28 mouse cellular contexts compared by ENCODE assay signal in the genomic region with DNA sequence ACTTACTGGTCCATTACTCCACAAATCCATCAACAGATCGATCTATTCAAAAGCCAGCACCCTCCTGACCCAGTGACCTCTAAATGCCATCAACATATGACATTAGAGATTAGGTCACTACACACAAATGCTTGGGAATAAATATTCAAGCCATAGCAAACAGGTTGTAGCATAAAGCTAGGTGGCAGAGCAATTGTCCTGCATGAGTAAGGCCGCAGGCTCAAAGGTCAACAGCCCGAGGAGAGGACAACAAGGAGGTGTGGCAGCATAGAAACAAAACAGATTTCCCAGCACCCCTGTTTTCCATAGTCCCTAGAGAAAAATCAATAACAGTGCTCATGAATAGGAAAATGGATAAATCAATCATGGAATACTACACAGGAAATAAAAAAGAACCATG. TPM values are rescaled to one million over a fixed set of nuclear protein-coding genes. Genes with fewer than 3 reads are reported as not detected.
A peak's percentile ranks its signal among the peaks of the same experiment; 100 is the strongest.
DNase-seq lines count a peak whose midpoint lies in the region; ATAC-seq and TF ChIP-seq lines count a peak whose summit lies in the region.
"Had no signal": no experiment of that assay in that cellular context is flagged by ENCODE, and none has a peak within 500 bp of the region (broad histone marks: within the 10 kb centered on the region; RNA-seq: fewer than 3 reads in every experiment).

No protein-coding gene starts in this region.

- H3K36me3 ChIP-seq in kidney, adult 2 months (ENCODE audit: control insufficient read depth, insufficient read depth, low read length) = no peaks in the 10 kb centered on the region
- no peaks in the 10 kb centered on the region for H3K36me3 ChIP-seq in kidney, embryonic 16.5 days (ENCODE audit: insufficient read depth, low read length)
- H3K36me3 ChIP-seq: forebrain, embryonic 10.5 days; heart, embryonic 15.5 days; hindbrain, embryonic 10.5 days; hindbrain, embryonic 13.5 days had no signal

- peaks cover 9% of the 10 kb centered on the region for H3K4me1 ChIP-seq in kidney, adult 2 months (ENCODE audit: control insufficient read depth, insufficient read depth, low read length)
- peaks cover 14% of the 10 kb centered on the region for H3K4me1 ChIP-seq in kidney, embryonic 16.5 days (ENCODE audit: insufficient read depth, low read length)

- no peak overlapping the region for H3K9ac ChIP-seq in kidney, embryonic 16.5 days (replicated peaks; ENCODE audit: low read length)
- H3K9ac ChIP-seq: forebrain, postnatal 0 days; heart, embryonic 15.5 days; hindbrain, embryonic 13.5 days had no signal

- WGBS in kidney, adult 2 months = 44% methylated on average over 3 of the region's 3 CpGs
- WGBS in kidney, embryonic 16.5 days = 69% methylated on average over 3 of the region's 3 CpGs

- no peaks in the 10 kb centered on the region for H3K9me3 ChIP-seq in kidney, embryonic 16.5 days (ENCODE audit: low read length)
- H3K9me3 ChIP-seq: forebrain, embryonic 10.5 days; G1E; heart, embryonic 15.5 days; hindbrain, embryonic 10.5 days; hindbrain, embryonic 13.5 days had no signal

- TF ChIP-seq CTCF in kidney, adult 2 months (conservative IDR thresholded peaks at IDR 0.05; ENCODE audit: insufficient read depth, insufficient read length, low read depth, low read length) = no peak

- no peaks in the 10 kb centered on the region for H3K27me3 ChIP-seq in kidney, adult 2 months (replicated peaks; ENCODE audit: control insufficient read depth, insufficient read depth, low read length)
- H3K27me3 ChIP-seq in kidney, embryonic 16.5 days (ENCODE audit: insufficient read depth, low read length) = no peaks in the 10 kb centered on the region
- H3K27me3 ChIP-seq: heart, embryonic 15.5 days had no signal

- no peak overlapping the region for H3K4me2 ChIP-seq in kidney, embryonic 16.5 days (replicated peaks; ENCODE audit: low read depth, low read length)
- H3K4me2 ChIP-seq: heart, embryonic 11.5 days; heart, embryonic 15.5 days; hindbrain, embryonic 13.5 days had no signal

- H3K27ac ChIP-seq in kidney, adult 2 months (ENCODE audit: insufficient read depth, low read depth, low read length) = no peak overlapping the region
- no peak overlapping the region for H3K27ac ChIP-seq in kidney, embryonic 16.5 days (ENCODE audit: low read length)
- H3K27ac ChIP-seq: forebrain, embryonic 10.5 days; gastrocnemius, adult 2 months; heart, embryonic 15.5 days; hindbrain, embryonic 10.5 days; hindbrain, embryonic 13.5 days had no signal

- ATAC-seq in kidney, embryonic 16.5 days (ENCODE audit: low FRiP score, low TSS enrichment) = no peak
- ATAC-seq: forebrain, embryonic 14.5 days; forebrain, postnatal 0 days; hindbrain, embryonic 16.5 days; Patski had no signal

- no peak overlapping the region for H3K4me3 ChIP-seq in kidney, adult 2 months (ENCODE audit: insufficient read depth, low read depth, low read length)
- no peak overlapping the region for H3K4me3 ChIP-seq in kidney, embryonic 16.5 days (ENCODE audit: low read length)
- H3K4me3 ChIP-seq: forebrain, embryonic 10.5 days; gastrocnemius, adult 2 months; heart, embryonic 15.5 days; hindbrain, embryonic 10.5 days; hindbrain, embryonic 13.5 days had no signal

- no peak for TF ChIP-seq POLR2A in kidney, adult 2 months (IDR thresholded peaks at IDR 0.05; ENCODE audit: low read depth, low read length)

- peak; percentile 7 for DNase-seq in cerebellum, adult 9-10 months
- DNase-seq in cerebellum, adult 11 months = no peak
- peak; percentile 69 for DNase-seq in kidney, adult 2 months
- DNase-seq in kidney, postnatal 25 days = peak; percentile 41 to 44
- no peak for DNase-seq in kidney, postnatal 4 days
- DNase-seq in ES-CJ7 (ENCODE audit: low read depth, low spot score) = peak; percentile 10
- no peak for DNase-seq in layer of hippocampus, adult 11-12 months (ENCODE audit: low spot score)
- DNase-seq: adrenal gland, adult 2 months; adrenal gland, postnatal 14 days; cerebellum, adult 11-12 months; cerebellum, adult 8-10 months; cerebellum, postnatal 14 days; forebrain, postnatal 0 days; gastrocnemius, adult 2 months; gastrocnemius, postnatal 14 days; heart, adult 11 months; heart, postnatal 10 days; heart, postnatal 36 days had no signal

RNA-seq across cellular contexts. Expression of a gene that starts 3.1 kb away (rescaled TPM):
- polyA plus RNA-seq in kidney, adult 2 months (2012; rRNA removed) = 60.1 and 69.5 TPM in 2 replicates
- 33.8 and 50.6 TPM in 2 replicates for polyA plus RNA-seq in kidney, embryonic 16.5 days (2015; fragmentation: Nextera tagmentation; extraction: Ambion mirVana)

Comparison
In these comparisons a context has a peak if more than half of its experiments do, and no peak if none do; other contexts are left out.
1. DNase-seq: peak in cerebellum, adult 9-10 months (single experiment), kidney, adult 2 months (single experiment), kidney, postnatal 25 days (2 of 2) and ES-CJ7 (single experiment); none in cerebellum, adult 11 months (single experiment), kidney, postnatal 4 days (0 of 2) and layer of hippocampus, adult 11-12 months (single experiment).